Mouse (Mus musculus) urinary bladder, postnatal 36 days (tissue): ENCODE measurements around the gene Slamf8.
A peak's percentile ranks its signal among the peaks of the same experiment; 100 is the strongest.

Source experiments
- DNase-seq, 2 experiments: peaks; one replicate each; pipeline ENCODE4 v3.0.0; 2022; ENCODE audit warnings: low spot score in 2 of 2, mixed read lengths in 1 of 2

Gene Slamf8

GRCm38 (mm10) chr1:172590385-172590784, at the start of gene Slamf8:
Gene Slamf8, minus strand, starts transcription at chr1:172590568.
- peak in 1 of 2 experiments; percentile 39 for DNase-seq

DNA sequence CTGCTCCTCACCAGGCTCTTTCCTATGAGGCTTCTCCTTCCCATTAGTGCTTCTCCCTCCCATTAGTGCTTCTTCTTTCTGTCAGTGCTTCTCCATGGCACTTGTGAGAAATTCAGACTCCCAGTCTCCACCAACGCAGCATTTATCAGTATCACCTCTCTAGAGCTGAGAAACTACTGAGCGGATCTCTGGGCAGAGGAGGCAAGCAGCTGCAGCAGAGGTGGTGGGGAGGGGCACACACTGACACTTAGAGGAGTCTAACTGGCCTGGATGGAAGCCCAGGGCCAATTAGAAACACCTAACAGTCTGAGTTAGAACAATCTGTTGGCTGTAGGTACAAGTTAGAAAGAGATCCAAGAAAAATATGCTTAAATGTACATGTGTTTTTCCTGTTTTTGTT, 48.4 kb upstream of the Slamf8 start:
- no peak for DNase-seq

- no peak for DNase-seq
Observed at GRCm38 (mm10) chr1:172637801-172638200, 47.4 kb upstream of the Slamf8 start.

GRCm38 (mm10) chr1:172636266-172636665, 45.9 kb upstream of the Slamf8 start:
- no peak for DNase-seq

- DNase-seq, result no peak
Observed at GRCm38 (mm10) chr1:172635258-172635657, 44.9 kb upstream of the Slamf8 start.

DNA sequence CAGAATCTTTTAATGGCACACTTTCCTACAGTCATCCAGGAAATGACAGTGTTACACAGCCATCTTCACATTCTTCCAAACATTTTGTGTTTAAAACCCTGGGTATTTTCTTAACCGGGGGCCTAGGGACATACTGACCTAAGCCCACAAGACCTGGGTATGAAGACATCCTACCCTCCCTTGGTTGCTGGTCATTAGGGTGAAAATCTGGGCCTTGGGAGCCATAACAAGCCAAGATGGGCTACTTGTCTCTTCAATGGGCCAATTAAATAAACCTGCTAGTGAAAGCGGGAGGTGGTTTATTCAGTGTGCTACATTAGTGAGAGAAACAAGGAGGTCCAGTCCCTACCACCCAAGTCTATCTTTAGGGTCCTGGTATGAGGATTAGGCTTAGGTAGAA, 43.8 kb upstream of the Slamf8 start:
- no peak for DNase-seq

DNA sequence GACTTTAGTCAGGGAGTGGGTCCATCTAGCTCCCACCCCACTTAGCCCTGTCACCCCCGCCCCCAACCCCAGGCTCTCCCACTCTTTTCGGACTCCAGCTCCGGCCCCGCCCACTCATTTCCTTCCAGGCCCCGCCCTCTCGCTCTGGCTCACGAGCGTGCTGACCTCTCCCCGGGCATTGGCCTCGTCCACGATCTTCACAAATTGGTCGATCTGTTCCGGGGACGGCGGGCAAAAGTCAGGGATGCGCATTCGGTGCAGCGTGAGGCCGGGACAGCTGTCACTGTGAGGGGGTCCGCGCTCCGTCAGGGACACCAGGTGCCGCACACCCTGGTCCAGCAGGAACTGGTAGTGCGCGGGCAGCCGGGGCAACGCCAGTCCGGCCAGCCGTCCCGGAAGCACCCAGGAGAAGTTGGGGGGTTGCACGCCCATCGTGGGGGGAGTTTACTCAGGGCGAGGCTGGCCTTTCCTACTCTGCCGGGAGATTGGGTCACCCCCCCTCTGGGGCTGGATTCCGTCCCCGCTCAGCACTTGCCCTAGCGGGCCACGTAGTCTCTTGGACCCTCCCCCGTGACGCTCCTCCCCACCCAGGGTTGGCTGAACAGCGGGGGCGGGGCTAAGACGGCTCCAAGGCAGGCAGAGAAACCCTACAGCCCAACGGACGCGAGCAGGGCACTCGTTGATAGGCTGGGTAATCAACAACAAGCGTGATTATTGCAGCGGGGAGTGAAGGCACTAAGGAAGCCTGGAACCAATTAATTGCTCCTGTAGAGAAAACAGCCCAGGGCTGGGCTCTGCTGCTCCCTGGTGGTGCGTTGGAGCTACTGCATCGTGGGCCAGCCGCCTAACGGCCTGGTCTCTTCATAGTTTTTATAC, 42.3 kb upstream of the Slamf8 start, which contains the start of gene Dusp23:
Gene Dusp23, minus strand, starts transcription at position 512 of the 876 bp plus-strand sequence.
- peak; percentile 97 to 98 for DNase-seq

DNA sequence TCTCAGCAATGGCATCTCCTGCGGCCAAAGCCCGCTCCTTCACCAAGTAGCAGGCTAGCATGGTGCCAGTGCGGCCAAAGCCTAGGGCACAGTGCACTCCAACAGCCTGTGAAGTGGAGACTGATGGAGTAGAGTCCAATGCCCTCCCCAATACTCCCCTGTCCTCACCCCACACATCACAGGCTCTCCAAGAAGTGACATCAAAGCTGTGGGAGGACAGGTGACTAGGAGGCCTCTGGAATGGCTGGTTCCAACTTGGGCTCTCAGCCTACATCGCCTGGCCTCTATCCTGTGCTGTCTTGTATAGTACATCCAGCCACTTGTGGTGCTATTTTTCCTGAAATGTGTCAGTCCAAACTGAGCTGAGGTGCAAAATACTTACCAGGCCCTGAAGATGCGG, 41.4 kb upstream of the Slamf8 start:
- DNase-seq, result no peak

DNA sequence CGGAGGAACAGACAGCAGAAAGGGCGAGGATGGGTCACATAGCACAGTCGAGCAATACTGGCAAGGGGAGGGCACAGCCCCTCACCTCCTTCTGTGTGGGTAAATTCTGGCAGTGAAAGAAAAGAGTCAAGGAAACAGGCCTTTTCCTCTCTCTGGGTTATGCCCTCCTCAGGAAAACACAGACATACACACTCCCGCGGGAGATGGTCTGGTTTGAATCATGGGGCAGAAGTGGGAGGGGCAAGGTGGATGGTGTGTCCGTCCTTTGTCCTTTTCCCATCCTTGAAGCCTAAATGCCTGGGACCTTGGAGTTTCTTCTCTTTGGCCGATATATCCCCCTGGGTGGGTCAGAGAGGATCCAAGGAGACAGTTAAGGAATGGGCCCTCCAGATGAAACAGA, 39.5 kb upstream of the Slamf8 start:
- no peak for DNase-seq

- no peak for DNase-seq
Observed at GRCm38 (mm10) chr1:172626306-172626705, 35.9 kb upstream of the Slamf8 start.

GRCm38 (mm10) chr1:172624081-172624480, 33.7 kb upstream of the Slamf8 start:
- no peak for DNase-seq

GRCm38 (mm10) chr1:172623599-172623998, 33.2 kb upstream of the Slamf8 start:
- no peak for DNase-seq

DNA sequence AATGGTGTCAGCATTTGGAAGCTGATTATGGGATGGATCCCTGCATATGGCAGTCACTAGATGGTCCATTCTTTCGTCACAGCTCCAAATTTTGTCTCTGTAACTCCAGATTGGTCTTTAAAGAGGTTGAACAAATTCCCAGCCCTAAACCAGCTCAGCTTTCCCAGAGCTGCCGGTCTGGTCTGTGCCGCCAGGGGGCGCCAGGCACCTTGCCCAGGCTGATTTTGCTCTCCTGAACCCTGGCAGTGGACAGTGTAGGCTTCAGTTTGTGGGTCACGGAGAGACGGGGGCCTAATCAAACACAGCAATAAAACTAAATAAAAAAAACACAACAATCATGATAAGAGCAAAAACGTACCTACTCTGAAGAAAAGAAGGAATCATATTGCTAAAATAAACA, 28.9 kb upstream of the Slamf8 start:
- DNase-seq, result peak; percentile 64 to 68

GRCm38 (mm10) chr1:172618141-172618540, 27.8 kb upstream of the Slamf8 start:
- DNase-seq, result no peak

- DNase-seq, result no peak
Observed at GRCm38 (mm10) chr1:172617365-172618076, 27.2 kb upstream of the Slamf8 start.

DNA sequence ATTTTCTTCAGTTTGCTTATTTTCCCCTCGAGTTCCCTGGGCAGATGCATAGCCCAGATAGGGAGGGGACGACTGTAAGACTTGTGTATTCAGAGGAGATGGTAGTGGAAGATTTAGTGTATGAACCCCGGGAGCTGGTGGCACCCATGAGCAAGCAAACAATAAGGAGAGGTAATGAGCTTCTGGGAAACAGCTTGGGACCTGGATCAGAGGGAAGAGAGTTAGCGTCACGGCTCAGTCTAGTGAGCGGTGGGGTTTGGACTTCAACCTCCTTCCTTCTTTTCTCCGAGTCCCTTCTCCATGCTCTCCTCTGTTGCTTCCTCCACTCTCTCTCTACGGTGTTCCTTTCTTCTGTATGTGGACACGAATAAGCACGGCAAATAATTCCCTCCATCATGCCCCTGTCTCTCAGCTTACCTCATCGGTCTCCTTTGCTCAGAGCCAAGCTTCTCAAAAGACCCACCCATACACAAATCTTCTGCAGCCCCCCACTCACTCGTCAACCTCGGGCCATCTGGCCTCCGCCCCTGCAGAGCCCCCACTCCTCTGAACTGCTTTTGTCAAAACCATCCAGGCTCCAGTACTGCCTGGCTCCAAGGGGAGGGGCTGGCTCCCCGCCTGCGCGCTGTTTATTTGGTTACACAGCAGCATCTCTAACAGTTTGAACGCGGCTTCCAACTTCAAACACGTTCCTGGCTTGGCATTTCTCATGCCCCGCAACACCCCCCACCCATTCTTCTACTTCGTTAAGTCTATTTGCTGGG, 26.4 kb upstream of the Slamf8 start:
- DNase-seq, result peak in 1 of 2 experiments; percentile 20

DNA sequence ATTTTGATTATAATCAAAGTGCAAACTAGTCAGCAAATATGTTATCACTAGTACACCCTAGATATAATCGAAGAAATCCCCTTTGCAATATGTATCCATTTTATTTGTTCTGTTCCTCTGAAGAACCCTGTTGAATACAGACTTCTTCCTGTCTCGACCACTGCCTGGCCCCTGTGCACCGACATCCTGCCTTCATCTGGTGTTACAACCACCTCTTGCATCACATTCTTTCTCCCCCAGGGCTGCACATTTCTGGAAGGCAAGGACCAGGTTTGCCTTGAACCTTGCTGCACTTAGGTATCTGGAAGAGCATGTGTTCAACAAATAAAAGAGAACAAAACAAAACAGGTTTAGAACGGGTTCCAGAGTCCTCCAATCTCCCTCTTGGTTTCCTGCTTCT, 25.0 kb upstream of the Slamf8 start:
- DNase-seq, result no peak

DNA sequence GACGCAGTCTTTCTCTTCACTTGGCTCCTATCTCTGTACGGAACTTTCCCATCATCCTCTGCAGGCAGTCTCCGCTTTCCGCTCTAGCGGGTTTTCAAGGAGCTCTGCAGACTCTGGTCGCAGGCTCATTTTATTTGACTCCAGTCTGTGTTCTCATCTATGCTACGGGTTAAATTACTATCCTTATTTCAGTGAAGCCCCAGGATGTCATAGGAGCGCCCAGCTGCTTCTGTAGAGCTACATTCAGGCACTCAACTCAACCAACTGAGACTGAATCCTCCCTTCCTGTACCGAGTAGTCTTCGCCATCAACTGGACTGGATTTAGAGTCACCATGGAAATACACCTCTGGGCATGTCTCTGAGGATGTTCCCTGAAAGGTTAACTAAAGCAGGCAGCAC, 24.3 kb upstream of the Slamf8 start:
- no peak for DNase-seq

- DNase-seq, result no peak
Observed at GRCm38 (mm10) chr1:172612745-172613144, 22.4 kb upstream of the Slamf8 start.

GRCm38 (mm10) chr1:172611304-172611703, 20.9 kb upstream of the Slamf8 start:
- DNase-seq, result no peak

GRCm38 (mm10) chr1:172602326-172602725, 12.0 kb upstream of the Slamf8 start, which contains the start of gene Fcrl6:
Gene Fcrl6, minus strand, starts transcription at chr1:172602551.
- DNase-seq, result no peak

GRCm38 (mm10) chr1:172594495-172594894, 4.1 kb upstream of the Slamf8 start:
- no peak for DNase-seq
